Mouse (Mus musculus): ENCODE data around the gene Rnf17.

GRCm38 (mm10) chr14:56567476-56567875 is 165.1 kb downstream of the Rnf17 start:
- no peak for TF ChIP-seq CTCF (IDR thresholded peaks at IDR 0.05; ENCODE audit: borderline replicate concordance, insufficient read depth, low read depth, low read length)
- no peak for TF ChIP-seq POLR2A (IDR thresholded peaks at IDR 0.05; ENCODE audit: borderline replicate concordance, insufficient read depth, low read length)
